21 mouse cellular contexts compared by ENCODE assay signal in the genomic region with DNA sequence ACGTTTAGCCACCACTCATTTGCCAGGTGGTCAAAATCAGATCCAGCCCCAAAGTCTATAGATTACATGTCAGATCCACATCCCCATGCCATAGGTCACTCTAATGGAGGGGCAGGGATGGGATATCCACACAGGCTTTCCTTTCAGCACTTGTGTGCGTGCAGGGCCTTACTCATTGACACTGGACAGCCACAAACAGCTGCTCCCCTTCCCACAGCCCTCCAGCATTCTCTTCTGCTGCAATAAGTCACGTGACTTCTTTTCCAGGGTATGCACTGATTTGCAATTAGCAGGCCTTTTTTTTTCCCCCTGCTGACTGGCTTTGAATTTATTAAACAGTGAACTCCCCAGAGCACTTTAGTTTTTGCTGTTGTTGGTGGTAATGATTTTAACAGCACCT. TPM values are rescaled to one million over a fixed set of nuclear protein-coding genes. Genes with fewer than 3 reads are reported as not detected.
DNase-seq lines count a peak whose midpoint lies in the region; ATAC-seq and TF ChIP-seq lines count a peak whose summit lies in the region.
"Had no signal": no experiment of that assay in that cellular context is flagged by ENCODE, and none has a peak within 500 bp of the region (broad histone marks: within the 10 kb centered on the region; RNA-seq: fewer than 3 reads in every experiment).

No protein-coding gene starts in this region.

- intact Hi-C loops in heart, adult 2 months (cut with DNase I) = no loop called here

- H3K27ac ChIP-seq in midbrain, embryonic 11.5 days (ENCODE audit: low read depth, low read length) = no peak overlapping the region
- H3K27ac ChIP-seq in midbrain, embryonic 16.5 days (ENCODE audit: low read length) = no peak overlapping the region
- no peak overlapping the region for H3K27ac ChIP-seq in embryonic facial prominence, embryonic 14.5 days (replicated peaks; ENCODE audit: low read depth, low read length)
- H3K27ac ChIP-seq in neural tube, embryonic 13.5 days (replicated peaks) = peak overlapping the region; percentile 42; the same call in 1 of the 2 replicates
- no peak overlapping the region for H3K27ac ChIP-seq in heart, adult 2 months
- H3K27ac ChIP-seq: embryonic facial prominence, embryonic 13.5 days; lung, embryonic 15.5 days; stomach, embryonic 15.5 days had no signal

- peak; percentile 41 for DNase-seq in embryo, embryonic 10.5 days (ENCODE audit: low spot score)
- no peak for DNase-seq in embryo, embryonic 9.5 days (ENCODE audit: extremely low spot score)
- peak; percentile 82 for DNase-seq in midbrain, embryonic 11.5 days (ENCODE audit: low spot score, missing footprints)
- peak; percentile 59 for DNase-seq in embryonic facial prominence, embryonic 14.5 days (ENCODE audit: low spot score)
- DNase-seq in heart, adult 2 months = no peak
- no peak for DNase-seq in kidney, postnatal 10 days
- DNase-seq: cerebellum, postnatal 10 days; gastrocnemius, postnatal 25 days; kidney, adult 9 months; layer of hippocampus, postnatal 36 days had no signal

- no peak for TF ChIP-seq POLR2A in heart, adult 2 months (IDR thresholded peaks at IDR 0.05; ENCODE audit: insufficient read depth, low read depth, low read length)

- no peaks in the 10 kb centered on the region for H3K36me3 ChIP-seq in midbrain, embryonic 11.5 days (ENCODE audit: control insufficient read depth, insufficient read depth, low read length)
- no peaks in the 10 kb centered on the region for H3K36me3 ChIP-seq in midbrain, embryonic 16.5 days (ENCODE audit: control insufficient read depth, insufficient read depth, low read length)
- H3K36me3 ChIP-seq in embryonic facial prominence, embryonic 14.5 days (ENCODE audit: control insufficient read depth, insufficient read depth, low read length) = no peaks in the 10 kb centered on the region
- H3K36me3 ChIP-seq in neural tube, embryonic 13.5 days = no peaks in the 10 kb centered on the region
- no peaks in the 10 kb centered on the region for H3K36me3 ChIP-seq in heart, adult 2 months (ENCODE audit: control insufficient read depth, insufficient read depth, low read length)
- H3K36me3 ChIP-seq: embryonic facial prominence, embryonic 13.5 days; lung, embryonic 15.5 days; stomach, embryonic 15.5 days had no signal

- no peaks in the 10 kb centered on the region for H3K79me2 ChIP-seq in heart, adult 2 months (replicated peaks; ENCODE audit: control insufficient read depth, insufficient read depth, low read length)

- H3K4me2 ChIP-seq in midbrain, embryonic 11.5 days = no peak overlapping the region
- H3K4me2 ChIP-seq in midbrain, embryonic 16.5 days (ENCODE audit: low read length) = no peak overlapping the region
- no peak overlapping the region for H3K4me2 ChIP-seq in embryonic facial prominence, embryonic 14.5 days (ENCODE audit: low read depth, low read length)
- no peak overlapping the region for H3K4me2 ChIP-seq in neural tube, embryonic 13.5 days
- H3K4me2 ChIP-seq: embryonic facial prominence, embryonic 13.5 days; heart, embryonic 11.5 days; liver, embryonic 11.5 days; lung, embryonic 15.5 days; stomach, embryonic 15.5 days had no signal

- no peak overlapping the region for H3K9ac ChIP-seq in midbrain, embryonic 11.5 days (ENCODE audit: low read length)
- no peak overlapping the region for H3K9ac ChIP-seq in midbrain, embryonic 16.5 days (ENCODE audit: low read depth, low read length)
- no peak overlapping the region for H3K9ac ChIP-seq in embryonic facial prominence, embryonic 14.5 days (ENCODE audit: low read depth, low read length)
- H3K9ac ChIP-seq in neural tube, embryonic 13.5 days = no peak overlapping the region
- no peak overlapping the region for H3K9ac ChIP-seq in heart, adult 2 months (ENCODE audit: low read depth, low read length)
- H3K9ac ChIP-seq: embryonic facial prominence, embryonic 13.5 days; lung, embryonic 15.5 days; stomach, embryonic 15.5 days had no signal

- H3K9me3 ChIP-seq in midbrain, embryonic 11.5 days (ENCODE audit: control insufficient read depth, low read length) = no peaks in the 10 kb centered on the region
- no peaks in the 10 kb centered on the region for H3K9me3 ChIP-seq in midbrain, embryonic 16.5 days (replicated peaks; ENCODE audit: control insufficient read depth, low read length, poor library complexity, severe bottlenecking)
- H3K9me3 ChIP-seq in embryonic facial prominence, embryonic 14.5 days (ENCODE audit: control insufficient read depth, low read length) = no peaks in the 10 kb centered on the region
- H3K9me3 ChIP-seq in neural tube, embryonic 13.5 days = no peaks in the 10 kb centered on the region
- H3K9me3 ChIP-seq: embryonic facial prominence, embryonic 13.5 days; lung, embryonic 15.5 days; stomach, embryonic 15.5 days had no signal

- no peak for TF ChIP-seq CTCF in heart, adult 2 months (IDR thresholded peaks at IDR 0.05)

- H3K4me3 ChIP-seq in midbrain, embryonic 11.5 days (ENCODE audit: low read depth, low read length) = no peak overlapping the region
- no peak overlapping the region for H3K4me3 ChIP-seq in midbrain, embryonic 16.5 days (ENCODE audit: low read depth, low read length)
- no peak overlapping the region for H3K4me3 ChIP-seq in embryonic facial prominence, embryonic 14.5 days (ENCODE audit: low read depth, low read length)
- no peak overlapping the region for H3K4me3 ChIP-seq in neural tube, embryonic 13.5 days
- H3K4me3 ChIP-seq in heart, adult 2 months = no peak overlapping the region
- H3K4me3 ChIP-seq: embryonic facial prominence, embryonic 13.5 days; lung, embryonic 15.5 days; stomach, embryonic 15.5 days had no signal

- peaks cover 20% of the 10 kb centered on the region for H3K27me3 ChIP-seq in midbrain, embryonic 11.5 days (ENCODE audit: control insufficient read depth, insufficient read depth, low read length)
- peaks cover 16% of the 10 kb centered on the region for H3K27me3 ChIP-seq in midbrain, embryonic 16.5 days (ENCODE audit: control insufficient read depth, insufficient read depth, low read depth, low read length)
- peaks cover 31% of the 10 kb centered on the region for H3K27me3 ChIP-seq in embryonic facial prominence, embryonic 14.5 days (replicated peaks; ENCODE audit: control insufficient read depth, insufficient read depth, low read length)
- peaks cover 47% of the 10 kb centered on the region for H3K27me3 ChIP-seq in neural tube, embryonic 13.5 days
- peaks cover 7% of the 10 kb centered on the region; the same call in 1 of the 2 replicates for H3K27me3 ChIP-seq in heart, adult 2 months (ENCODE audit: control insufficient read depth, insufficient read depth, low read length)
- H3K27me3 ChIP-seq: Patski had no signal

- H3K4me1 ChIP-seq in midbrain, embryonic 11.5 days (ENCODE audit: control insufficient read depth, insufficient read depth, low read length) = no peaks in the 10 kb centered on the region
- no peaks in the 10 kb centered on the region for H3K4me1 ChIP-seq in midbrain, embryonic 16.5 days (ENCODE audit: control insufficient read depth, insufficient read depth, low read length)
- no peaks in the 10 kb centered on the region for H3K4me1 ChIP-seq in embryonic facial prominence, embryonic 14.5 days (ENCODE audit: control insufficient read depth, insufficient read depth, low read length)
- peaks cover 9% of the 10 kb centered on the region for H3K4me1 ChIP-seq in neural tube, embryonic 13.5 days (replicated peaks)
- H3K4me1 ChIP-seq in heart, adult 2 months (ENCODE audit: control insufficient read depth, insufficient read depth, low read length) = no peaks in the 10 kb centered on the region; the same call in 1 of the 2 replicates
- H3K4me1 ChIP-seq: embryonic facial prominence, embryonic 13.5 days; lung, embryonic 15.5 days; stomach, embryonic 15.5 days had no signal

- TF ChIP-seq EP300 in heart, adult 2 months (IDR thresholded peaks at IDR 0.05; ENCODE audit: insufficient read depth, low read depth, low read length) = no peak

- 56% methylated on average over 3 of the region's 3 CpGs for WGBS in midbrain, embryonic 11.5 days
- 37% methylated on average over 3 of the region's 3 CpGs for WGBS in midbrain, embryonic 16.5 days
- 32% methylated on average over 3 of the region's 3 CpGs for WGBS in embryonic facial prominence, embryonic 14.5 days
- 13% methylated on average over 3 of the region's 3 CpGs for WGBS in neural tube, embryonic 13.5 days
- 54% methylated on average over 3 of the region's 3 CpGs for WGBS in heart, adult 2 months

- no peak for ATAC-seq in midbrain, embryonic 11.5 days (ENCODE audit: low FRiP score)
- no peak for ATAC-seq in midbrain, embryonic 16.5 days
- peak; percentile 48; the same call in 1 of the 2 replicates for ATAC-seq in embryonic facial prominence, embryonic 14.5 days (ENCODE audit: low read depth)
- peak; percentile 70 for ATAC-seq in neural tube, embryonic 13.5 days (ENCODE audit: low read depth)
- ATAC-seq: Patski had no signal

RNA-seq across cellular contexts. Expression of gene Nkx2-3, which starts 14.0 kb away (rescaled TPM):
- 0.60 and 0.77 TPM in 2 replicates for polyA plus RNA-seq in midbrain, embryonic 11.5 days (2014; fragmentation: Nextera tagmentation; extraction: Ambion mirVana)
- 0.51 and 0.55 TPM in 2 replicates for polyA plus RNA-seq in midbrain, embryonic 16.5 days (2015; fragmentation: Nextera tagmentation; extraction: Ambion mirVana)
- 2.0 and 2.4 TPM in 2 replicates for polyA plus RNA-seq in embryonic facial prominence, embryonic 14.5 days (2014; fragmentation: Nextera tagmentation; extraction: Ambion mirVana)
- not detected in 2 replicates for polyA plus RNA-seq in neural tube, embryonic 13.5 days (2015; fragmentation: Nextera tagmentation; extraction: Ambion mirVana)
- total RNA-seq in heart, adult 2 months (2021) = not detected
- not detected in 2 replicates for polyA plus RNA-seq in heart, adult 2 months (2012; rRNA removed)
- total RNA-seq: gastrocnemius, postnatal 25 days; heart, postnatal 25 days; layer of hippocampus, postnatal 36 days; left cerebral cortex, postnatal 36 days had no signal
- polyA plus RNA-seq: heart, embryonic 11.5 days; lung, embryonic 15.5 days; thymus, postnatal 0 days had no signal

RNA-seq across cellular contexts. Expression of gene Slc25a28, which starts 48.5 kb away (rescaled TPM):
- 7.6 and 9.7 TPM in 2 replicates for polyA plus RNA-seq in midbrain, embryonic 11.5 days (2014; fragmentation: Nextera tagmentation; extraction: Ambion mirVana)
- polyA plus RNA-seq in midbrain, embryonic 16.5 days (2015; fragmentation: Nextera tagmentation; extraction: Ambion mirVana) = 12.8 and 14.1 TPM in 2 replicates
- 12.1 and 14.2 TPM in 2 replicates for polyA plus RNA-seq in embryonic facial prominence, embryonic 14.5 days (2014; fragmentation: Nextera tagmentation; extraction: Ambion mirVana)
- polyA plus RNA-seq in neural tube, embryonic 13.5 days (2015; fragmentation: Nextera tagmentation; extraction: Ambion mirVana) = 14.0 and 15.9 TPM in 2 replicates
- 10 to 100 TPM; 23.3 to 31.7 TPM for total RNA-seq in heart, adult 2 months (2021)
- polyA plus RNA-seq in heart, adult 2 months (2012; rRNA removed) = 48.3 and 50.0 TPM in 2 replicates

Comparison
In these comparisons a context has a peak if more than half of its experiments do, and no peak if none do; other contexts are left out.
1. DNase-seq: peak in embryo, embryonic 10.5 days (single experiment), midbrain, embryonic 11.5 days (single experiment) and embryonic facial prominence, embryonic 14.5 days (single experiment); none in embryo, embryonic 9.5 days (single experiment), heart, adult 2 months (0 of 2) and kidney, postnatal 10 days (single experiment).
2. ATAC-seq: peak in embryonic facial prominence, embryonic 14.5 days (single experiment) and neural tube, embryonic 13.5 days (single experiment); none in midbrain, embryonic 11.5 days (single experiment) and midbrain, embryonic 16.5 days (single experiment).